Mouse (Mus musculus): Measurements from ENCODE around the gene Egr4. TPM values are rescaled to one million over a fixed set of nuclear protein-coding genes. Genes with fewer than 3 reads are reported as not detected.

Gene Egr4
- polyA plus RNA-seq, 1 experiment from 2014 or later: not detected

DNA sequence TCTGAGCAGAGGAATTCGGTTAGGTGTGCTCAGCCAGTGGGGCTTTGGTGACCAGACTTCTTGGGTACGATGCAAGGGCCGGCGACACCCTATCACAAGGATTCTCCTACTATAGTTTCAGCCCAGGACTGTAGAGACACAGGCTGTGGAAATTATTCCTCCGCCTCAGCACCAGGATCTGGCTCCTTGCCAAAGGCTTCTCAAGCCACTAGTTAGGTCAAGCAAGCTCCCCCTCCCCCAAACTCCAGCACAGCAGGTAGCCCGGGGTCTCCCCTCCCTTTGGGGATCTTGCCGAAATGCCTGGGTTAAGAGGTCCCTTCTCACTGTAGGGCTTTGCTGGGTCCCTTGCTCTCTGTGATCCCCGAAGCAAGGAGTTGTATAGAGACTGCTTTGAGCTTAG lies 41.4 kb downstream of the Egr4 start:
- H3K4me2 ChIP-seq (replicated peaks; ENCODE audit: low read depth, low read length): no peak overlapping the region
- no peaks in the 10 kb centered on the region for H3K9me3 ChIP-seq (ENCODE audit: control insufficient read depth, low read length)
- ATAC-seq (ENCODE audit: low FRiP score) (no peak), DNase-seq (ENCODE audit: low spot score) (no peak)
- no peak overlapping the region for H3K9ac ChIP-seq (ENCODE audit: low read depth, low read length)
- H3K36me3 ChIP-seq (ENCODE audit: control insufficient read depth, insufficient read depth, low read length): peaks cover 10% of the 10 kb centered on the region
- H3K4me1 ChIP-seq (replicated peaks; ENCODE audit: control insufficient read depth, insufficient read depth, low read length): no peaks in the 10 kb centered on the region
- H3K27ac ChIP-seq (ENCODE audit: low read depth, low read length): no peak overlapping the region
- no peak overlapping the region for H3K4me3 ChIP-seq (ENCODE audit: low read depth, low read length)
- WGBS: 62% methylated on average over 8 of the region's 8 CpGs
- H3K27me3 ChIP-seq (ENCODE audit: control insufficient read depth, insufficient read depth, low read length): no peaks in the 10 kb centered on the region

DNA sequence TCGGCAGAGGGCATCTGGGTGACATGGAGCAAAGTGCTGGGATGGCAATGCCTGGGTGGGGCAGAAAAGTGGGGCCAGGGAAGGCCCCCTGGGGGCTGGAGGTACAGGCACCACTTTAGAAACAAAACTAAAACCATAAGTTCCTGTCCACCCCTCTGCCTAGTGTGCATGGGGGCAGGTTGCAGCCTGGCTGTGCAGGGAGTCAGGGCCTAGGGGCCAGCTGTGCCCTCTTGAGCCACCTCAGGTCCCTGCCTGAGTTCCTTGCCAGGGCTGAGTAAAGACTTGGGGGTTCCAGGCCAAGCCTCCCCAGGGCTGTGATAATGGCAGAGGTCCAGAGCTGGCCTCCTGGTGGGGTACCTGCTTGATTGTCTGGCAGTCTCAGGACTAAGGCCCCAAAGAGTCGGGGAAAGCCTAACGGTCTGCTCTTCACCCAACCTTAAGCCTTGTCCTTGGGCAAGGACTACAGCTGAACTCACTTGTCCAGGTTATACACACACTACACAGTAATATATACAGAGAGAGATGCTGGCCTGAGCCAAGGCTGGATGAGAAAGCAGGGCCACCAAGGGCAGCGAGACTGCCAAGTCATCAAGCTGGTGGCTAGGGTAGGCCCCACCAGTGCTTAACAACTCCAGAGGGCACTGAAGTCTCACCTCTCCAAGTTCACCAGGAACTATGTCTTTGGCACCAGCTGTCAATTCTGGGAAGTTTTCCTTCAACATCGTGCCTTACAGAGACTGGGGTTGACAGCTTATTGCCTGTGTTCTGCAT lies 43.5 kb downstream of the Egr4 start:
- H3K9ac ChIP-seq (ENCODE audit: low read depth, low read length): no peak overlapping the region
- DNase-seq (ENCODE audit: low spot score) (no peak), ATAC-seq (ENCODE audit: low FRiP score) (no peak)
- no peaks in the 10 kb centered on the region for H3K4me1 ChIP-seq (replicated peaks; ENCODE audit: control insufficient read depth, insufficient read depth, low read length)
- H3K4me2 ChIP-seq (replicated peaks; ENCODE audit: low read depth, low read length): no peak overlapping the region
- 84% methylated on average over 5 of the region's 5 CpGs for WGBS
- no peaks in the 10 kb centered on the region for H3K27me3 ChIP-seq (ENCODE audit: control insufficient read depth, insufficient read depth, low read length)
- no peak overlapping the region for H3K4me3 ChIP-seq (ENCODE audit: low read depth, low read length)
- H3K27ac ChIP-seq (ENCODE audit: low read depth, low read length): no peak overlapping the region
- no peaks in the 10 kb centered on the region for H3K9me3 ChIP-seq (ENCODE audit: control insufficient read depth, low read length)
- H3K36me3 ChIP-seq (ENCODE audit: control insufficient read depth, insufficient read depth, low read length): peaks cover 28% of the 10 kb centered on the region

DNA sequence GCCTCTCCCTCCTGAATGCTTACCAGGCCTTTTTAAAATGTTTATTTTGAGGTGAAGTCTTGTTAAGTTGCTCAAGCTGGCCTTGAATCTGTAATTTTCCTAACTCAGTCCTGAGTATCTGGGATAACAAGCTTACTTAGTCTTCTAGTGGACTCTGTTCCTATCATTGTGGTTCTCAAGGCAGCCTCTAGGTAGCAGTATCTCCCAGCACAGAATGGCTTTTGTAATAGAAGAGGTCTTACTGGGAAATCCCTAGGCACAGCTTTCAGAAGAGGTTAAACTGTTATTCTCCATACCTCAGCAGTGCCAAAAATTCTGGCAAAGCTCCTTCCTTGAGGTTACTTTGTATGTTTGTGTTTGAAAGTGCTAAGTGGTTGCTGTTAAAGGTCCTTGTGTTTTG lies 48.0 kb downstream of the Egr4 start:
- peak; percentile 13 for DNase-seq (ENCODE audit: low spot score)

More for the DNA sequence above, 48.0 kb downstream of the Egr4 start:
- H3K4me3 ChIP-seq (ENCODE audit: low read depth, low read length): no peak overlapping the region
- H3K9me3 ChIP-seq (ENCODE audit: control insufficient read depth, low read length): no peaks in the 10 kb centered on the region
- ATAC-seq (ENCODE audit: low FRiP score): no peak
- no peaks in the 10 kb centered on the region for H3K27me3 ChIP-seq (ENCODE audit: control insufficient read depth, insufficient read depth, low read length)
- no peak overlapping the region for H3K9ac ChIP-seq (ENCODE audit: low read depth, low read length)
- no peak overlapping the region for H3K4me2 ChIP-seq (replicated peaks; ENCODE audit: low read depth, low read length)
- peaks cover 52% of the 10 kb centered on the region for H3K36me3 ChIP-seq (ENCODE audit: control insufficient read depth, insufficient read depth, low read length)
- no peak overlapping the region for H3K27ac ChIP-seq (ENCODE audit: low read depth, low read length)
- H3K4me1 ChIP-seq (replicated peaks; ENCODE audit: control insufficient read depth, insufficient read depth, low read length): no peaks in the 10 kb centered on the region

Other genes with a start within 250 kb of the Egr4 start
- gene Sfxn5, start 180.2 kb downstream of the Egr4 start, polyA plus RNA-seq (2014; fragmentation: Nextera tagmentation; extraction: Ambion mirVana): 5.1 and 6.2 TPM in 2 replicates
- 4.1 and 4.6 TPM in 2 replicates for gene Rab11fip5, start 139.0 kb downstream of the Egr4 start, polyA plus RNA-seq (2014; fragmentation: Nextera tagmentation; extraction: Ambion mirVana)
- gene Noto, start 89.7 kb downstream of the Egr4 start, polyA plus RNA-seq (2014; fragmentation: Nextera tagmentation; extraction: Ambion mirVana): not detected in 2 replicates
- gene Smyd5, start 81.6 kb downstream of the Egr4 start, polyA plus RNA-seq (2014; fragmentation: Nextera tagmentation; extraction: Ambion mirVana): 52.4 and 53.1 TPM in 2 replicates
- 644 and 685 TPM in 2 replicates for gene Cct7, start 62.1 kb downstream of the Egr4 start, polyA plus RNA-seq (2014; fragmentation: Nextera tagmentation; extraction: Ambion mirVana)
- 25.5 and 28.1 TPM in 2 replicates for gene Pradc1, start 61.6 kb downstream of the Egr4 start, polyA plus RNA-seq (2014; fragmentation: Nextera tagmentation; extraction: Ambion mirVana)
- gene Fbxo41, start 10.6 kb downstream of the Egr4 start, polyA plus RNA-seq (2014; fragmentation: Nextera tagmentation; extraction: Ambion mirVana): 0.89 and 0.93 TPM in 2 replicates
- 7.8 and 10.4 TPM in 2 replicates for gene Alms1, start 73.9 kb upstream of the Egr4 start, polyA plus RNA-seq (2014; fragmentation: Nextera tagmentation; extraction: Ambion mirVana)
- not detected in 2 replicates for gene Nat8f7, start 199.6 kb upstream of the Egr4 start, polyA plus RNA-seq (2014; fragmentation: Nextera tagmentation; extraction: Ambion mirVana)